Mouse (Mus musculus): Measurements from ENCODE around the gene Med13l. TPM values are rescaled to one million over a fixed set of nuclear protein-coding genes. Genes with fewer than 3 reads are reported as not detected.

Gene Med13l
- total RNA-seq, 4 experiments from 2014 or later, result 24.6 to 32.4 (median 26.1) TPM

DNA sequence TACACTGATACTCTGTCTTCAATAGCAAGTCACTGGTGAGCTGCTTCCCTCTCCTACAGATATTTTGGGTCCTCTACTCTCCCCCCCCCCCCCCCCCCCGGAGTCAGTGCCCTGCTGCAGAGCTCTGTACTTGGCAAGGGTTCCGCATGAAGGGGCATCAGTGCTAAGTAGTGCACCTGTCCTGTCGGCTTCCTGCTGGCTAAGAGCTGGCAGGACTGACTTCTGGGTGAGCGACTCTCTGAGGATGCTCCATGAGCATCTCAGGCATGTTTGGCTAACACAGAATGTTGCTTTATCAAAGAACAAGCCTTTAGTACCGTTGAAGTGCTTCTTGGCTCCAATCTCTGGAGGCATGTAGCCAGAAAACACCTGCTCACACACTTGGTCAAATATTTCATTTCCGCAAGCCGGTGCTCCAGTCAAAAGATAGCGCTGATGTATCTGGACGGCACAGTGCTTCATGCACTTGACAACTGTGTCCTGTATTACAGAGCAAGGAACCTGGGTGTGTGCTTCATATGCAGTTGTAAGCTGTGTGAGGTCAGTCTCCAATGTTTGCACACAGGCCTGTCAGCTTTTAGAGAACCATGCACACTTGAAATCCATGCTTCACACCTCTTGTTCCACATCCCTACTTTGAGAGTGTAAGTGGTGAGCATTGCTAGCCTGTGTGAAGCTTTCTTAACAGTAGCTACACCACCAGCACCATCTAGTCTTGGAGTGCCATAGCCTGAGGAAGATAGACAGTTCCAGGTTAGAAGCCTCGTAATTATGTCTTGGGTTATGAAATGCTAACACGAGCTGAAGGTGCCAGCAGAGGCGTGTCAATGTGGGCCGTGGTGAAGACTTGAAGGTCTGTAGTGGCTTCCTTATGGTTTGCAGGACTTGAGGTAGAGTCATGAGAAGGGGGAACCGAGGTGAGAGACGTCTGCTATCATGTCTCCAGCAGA is 128.7 kb downstream of the Med13l start:
- DNase-seq (ENCODE audit: low spot score in 2 of 2), result no peak

DNA sequence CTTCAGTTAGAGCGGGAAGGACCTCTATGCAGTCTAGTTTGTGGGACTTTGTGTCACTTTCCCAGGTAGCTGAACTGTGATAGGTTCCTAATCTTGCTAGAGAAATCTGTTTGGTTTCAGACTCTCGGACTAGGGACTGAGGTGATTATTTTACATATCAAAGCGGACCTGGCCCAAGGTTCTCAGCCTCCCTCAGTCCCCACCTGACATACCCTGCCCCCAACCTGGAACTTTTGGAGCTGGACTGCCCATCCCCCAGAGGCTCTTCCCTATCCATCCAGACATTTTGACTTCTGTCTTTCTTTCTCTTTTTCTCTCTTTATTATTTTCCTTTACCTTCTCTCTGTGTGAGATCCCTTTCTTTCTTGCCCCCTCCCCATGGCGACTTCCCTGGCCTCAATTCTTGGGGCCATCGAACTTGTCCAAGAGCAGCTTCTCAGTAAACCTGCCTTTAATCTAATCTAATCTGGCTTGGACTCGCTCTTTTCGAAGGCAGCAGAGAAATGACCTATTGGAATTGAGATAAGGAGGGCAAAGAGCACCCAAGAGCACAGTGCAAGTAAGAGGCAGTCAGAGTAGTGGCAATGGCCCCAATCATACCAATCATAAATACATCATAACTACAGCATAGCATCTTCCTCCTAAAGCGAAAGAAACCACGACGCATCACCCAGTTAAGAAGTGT is 130.7 kb downstream of the Med13l start:
- DNase-seq (ENCODE audit: low spot score in 2 of 2), result no peak

DNA sequence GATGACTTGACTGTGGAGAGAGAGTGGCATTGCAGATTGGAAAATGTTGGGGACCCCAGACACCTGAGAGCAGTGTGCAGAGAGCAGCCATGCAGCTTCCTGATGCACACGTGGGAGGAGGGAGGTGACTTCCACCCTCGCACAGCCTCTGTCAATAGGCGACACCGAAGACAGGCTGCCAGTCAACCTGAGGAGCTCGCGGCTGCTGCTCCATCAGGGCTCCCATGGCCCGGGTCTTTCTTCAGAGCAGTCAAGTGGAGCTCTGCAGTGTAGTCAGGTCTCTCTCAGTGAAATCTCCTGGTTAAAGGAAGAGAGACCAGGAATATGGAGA is 131.2 kb downstream of the Med13l start:
- no peak for DNase-seq (ENCODE audit: low spot score in 2 of 2)

DNA sequence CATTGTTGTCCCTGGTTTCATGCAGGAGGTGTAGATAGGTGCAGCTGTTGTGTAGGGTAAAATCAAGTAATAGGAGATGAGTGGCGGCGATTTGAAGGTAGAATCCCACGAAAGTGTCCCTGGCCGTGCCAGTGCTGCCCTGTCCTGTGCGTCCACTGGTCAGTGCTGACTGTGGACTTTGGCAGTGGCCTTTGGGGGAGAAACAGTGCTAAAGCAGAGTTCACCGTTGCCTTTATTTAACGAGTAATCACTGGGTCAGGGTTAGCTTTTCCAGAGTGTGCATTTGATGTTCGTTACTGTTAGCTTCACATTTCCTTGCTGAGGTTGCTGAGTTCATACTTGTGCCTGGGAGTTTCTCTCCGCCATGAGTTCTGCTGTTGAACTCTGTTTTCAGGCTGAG is 133.5 kb downstream of the Med13l start:
- no peak for DNase-seq (ENCODE audit: low spot score in 2 of 2)

DNA sequence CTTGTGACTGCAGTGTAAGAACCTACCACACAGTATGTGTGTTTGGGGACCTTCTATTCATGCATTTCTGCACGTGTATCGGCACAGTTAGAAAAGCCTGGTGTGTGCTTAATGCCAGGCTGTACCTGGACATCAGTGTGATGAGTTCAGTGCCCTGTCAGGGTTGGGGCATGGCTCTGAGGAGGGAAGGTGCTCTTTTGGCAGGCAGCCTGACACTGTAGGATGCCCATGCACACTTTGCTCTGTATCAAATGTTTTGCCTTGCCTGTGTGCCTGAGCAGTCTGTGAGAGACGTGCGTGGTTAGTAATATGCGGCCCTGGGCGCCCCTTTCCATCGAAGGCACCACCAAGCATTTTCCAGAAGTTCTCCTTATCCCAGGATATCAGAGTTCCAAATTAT is 136.6 kb downstream of the Med13l start:
- DNase-seq (ENCODE audit: low spot score in 2 of 2), result no peak

DNA sequence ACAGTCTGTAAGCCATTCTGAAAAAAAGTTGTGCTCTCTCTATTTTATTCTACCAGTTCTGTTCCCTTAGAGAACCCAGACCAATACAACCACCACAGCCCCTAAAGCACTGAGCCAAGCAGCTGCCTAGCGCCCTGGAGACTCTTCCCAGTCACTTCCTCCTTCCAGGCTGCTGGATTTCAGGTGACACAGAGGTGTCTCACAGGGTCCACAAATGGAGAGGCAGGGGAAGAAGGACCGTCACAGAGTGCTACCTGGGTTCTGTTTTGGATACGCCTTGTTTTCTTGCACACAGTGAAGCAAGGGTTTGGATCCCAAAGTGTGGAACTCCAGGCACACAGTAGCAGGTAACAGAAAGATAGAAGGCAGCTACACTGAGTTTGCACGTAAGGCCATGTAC is 140.5 kb downstream of the Med13l start:
- DNase-seq (ENCODE audit: low spot score in 2 of 2), result no peak

DNA sequence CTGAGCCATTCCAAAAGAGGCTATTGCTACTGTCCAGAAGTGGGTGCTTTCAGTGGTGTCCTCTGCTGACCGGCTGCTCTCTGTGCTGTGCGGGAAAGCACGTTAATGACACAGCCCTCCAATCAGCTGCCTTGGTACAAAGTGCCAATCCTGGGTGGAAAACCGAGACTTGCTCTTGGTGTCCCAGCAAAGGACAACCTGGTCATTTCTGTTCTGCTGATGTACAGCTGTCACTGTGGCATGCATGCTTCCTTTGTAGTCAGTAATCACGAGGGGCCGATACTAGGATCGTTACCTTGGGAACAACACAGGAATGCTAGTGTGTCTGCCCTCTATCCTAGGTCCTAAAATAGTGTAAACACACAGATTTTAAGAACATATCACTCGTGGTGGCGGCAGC is 142.2 kb downstream of the Med13l start:
- no peak for DNase-seq (ENCODE audit: low spot score in 2 of 2)

DNA sequence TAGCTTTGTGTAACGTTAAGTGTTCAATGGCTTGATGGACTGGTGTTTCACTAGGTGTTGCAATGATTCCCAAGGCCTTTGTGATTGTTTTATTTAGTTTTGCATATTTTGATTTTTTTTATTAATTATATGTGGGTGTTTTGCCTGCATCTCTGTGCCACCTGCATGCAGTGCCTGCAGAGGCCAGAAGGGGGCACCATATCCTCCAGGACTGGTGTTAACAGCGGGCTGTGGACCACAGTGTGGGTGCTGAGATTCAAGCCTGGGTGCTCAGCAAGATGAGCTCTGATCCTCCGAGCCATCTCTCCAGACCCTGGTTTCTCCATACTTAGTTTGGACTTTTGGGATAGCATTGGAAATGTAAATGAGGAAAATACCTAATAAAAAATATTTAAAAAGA is 143.7 kb downstream of the Med13l start:
- DNase-seq (ENCODE audit: low spot score in 2 of 2), result no peak

DNA sequence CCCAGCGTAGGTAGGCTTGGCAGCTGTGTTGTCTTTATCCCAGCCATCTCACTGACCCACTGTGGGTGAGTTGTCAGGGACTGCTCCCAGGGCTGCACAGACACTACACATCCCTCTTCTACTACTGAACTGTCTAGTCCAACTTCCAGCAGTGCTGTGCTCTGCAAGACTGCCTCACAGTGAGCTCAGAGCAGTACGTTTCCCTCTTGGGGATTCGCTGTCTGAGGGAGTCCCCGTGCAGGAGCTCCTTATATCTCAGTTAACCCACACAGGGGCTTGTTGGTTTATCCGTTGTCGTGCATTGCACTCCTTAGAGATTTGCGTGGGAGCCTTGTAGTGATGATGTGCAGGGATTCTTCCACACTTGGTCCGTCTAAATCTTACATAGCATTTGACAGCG is 144.5 kb downstream of the Med13l start:
- DNase-seq (ENCODE audit: low spot score in 2 of 2), result no peak

DNA sequence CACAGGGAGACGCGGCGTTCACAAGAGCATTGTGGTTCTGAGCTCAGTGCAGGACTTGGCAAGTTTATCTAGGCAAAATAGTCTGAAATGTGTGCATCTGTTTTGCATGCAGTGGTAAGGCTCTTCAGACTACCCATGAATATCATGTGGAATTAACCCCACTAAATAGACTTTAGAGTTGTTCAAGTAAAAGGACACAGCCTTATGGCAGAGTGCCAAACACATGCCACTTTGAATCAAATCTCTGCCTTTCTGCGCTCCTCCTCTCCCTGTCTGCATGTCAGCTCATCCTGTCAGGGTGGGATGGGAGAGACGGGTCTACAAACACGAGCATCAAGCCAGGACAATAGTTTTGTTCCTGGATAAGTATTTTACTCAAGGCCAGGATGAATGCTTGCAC is 145.5 kb downstream of the Med13l start:
- DNase-seq (ENCODE audit: low spot score in 2 of 2), result no peak

DNA sequence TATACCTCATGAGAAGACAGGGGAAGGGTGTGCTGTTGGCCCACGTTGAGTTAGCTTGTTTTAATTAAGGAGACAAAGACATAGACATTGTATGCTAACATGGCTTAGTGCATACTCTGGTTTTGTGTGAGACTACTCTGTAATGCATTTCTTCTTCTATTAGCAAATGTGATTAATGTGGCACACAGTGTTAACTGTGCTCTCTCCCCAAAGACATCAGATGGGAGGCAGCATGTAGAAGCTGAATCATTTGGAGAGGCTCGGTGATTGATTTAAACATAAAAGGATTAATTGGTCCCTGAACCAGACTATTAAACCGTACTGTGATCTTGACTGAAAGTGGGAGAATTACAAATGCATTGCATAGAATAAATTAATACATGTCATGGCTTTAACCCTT is 145.9 kb downstream of the Med13l start:
- no peak for DNase-seq (ENCODE audit: low spot score in 2 of 2)

DNA sequence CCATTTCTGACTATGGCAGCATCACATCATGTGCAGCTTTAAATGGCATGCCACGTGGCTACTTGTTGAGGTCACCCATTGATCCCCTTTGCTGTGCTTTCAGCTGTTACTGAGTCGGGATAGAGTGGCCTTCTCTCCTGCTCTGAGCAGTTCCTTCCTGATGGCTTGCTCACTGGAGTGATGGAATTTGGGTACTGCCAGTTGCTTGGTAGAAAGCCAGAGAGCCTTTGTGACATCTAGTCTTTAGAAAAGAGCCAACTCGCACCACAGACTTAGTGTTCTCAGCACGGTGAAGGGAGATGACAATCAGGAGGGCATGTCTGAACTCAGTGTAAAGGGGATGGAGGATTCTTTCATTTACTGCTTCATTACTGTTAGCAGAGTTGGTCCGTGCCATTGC is 147.0 kb downstream of the Med13l start:
- no peak for DNase-seq (ENCODE audit: low spot score in 2 of 2)

DNA sequence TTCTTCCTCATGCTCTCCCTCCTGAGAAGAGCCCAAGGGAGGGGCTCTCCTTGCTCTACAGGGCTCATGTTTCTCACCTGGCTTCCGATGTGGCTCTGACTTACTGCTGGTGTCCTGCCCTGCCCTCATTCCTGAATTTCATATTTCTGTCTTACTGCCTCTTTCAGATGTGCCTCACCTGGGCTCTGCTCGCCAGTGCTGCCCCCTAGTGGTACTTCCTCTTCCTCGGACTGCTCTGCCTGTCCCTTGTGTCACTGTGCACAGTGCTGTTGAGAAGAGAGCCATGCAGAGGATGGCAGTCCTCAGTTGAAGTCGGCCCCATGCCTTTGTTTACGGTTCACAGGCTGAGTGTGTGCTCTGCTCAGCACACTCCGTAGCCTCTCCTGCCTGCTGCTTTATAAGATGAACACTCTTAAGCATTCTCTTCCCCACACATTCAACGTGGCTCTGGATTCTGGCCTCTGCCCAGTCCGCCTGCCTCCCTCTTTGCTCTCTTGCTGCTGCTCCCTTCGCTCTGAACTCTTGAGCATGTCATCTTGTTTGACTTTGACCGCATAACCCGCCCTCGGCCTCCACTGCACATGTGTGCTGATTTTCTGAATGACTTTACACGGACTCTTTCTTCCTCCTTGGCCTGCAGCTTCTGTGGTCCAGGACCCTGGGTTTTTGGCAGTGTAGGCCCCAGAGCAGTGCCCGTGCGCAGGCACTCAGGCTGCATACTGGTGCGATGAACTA is 147.9 kb downstream of the Med13l start:
- peak; percentile 59 to 60 for DNase-seq (ENCODE audit: low spot score in 2 of 2)

DNA sequence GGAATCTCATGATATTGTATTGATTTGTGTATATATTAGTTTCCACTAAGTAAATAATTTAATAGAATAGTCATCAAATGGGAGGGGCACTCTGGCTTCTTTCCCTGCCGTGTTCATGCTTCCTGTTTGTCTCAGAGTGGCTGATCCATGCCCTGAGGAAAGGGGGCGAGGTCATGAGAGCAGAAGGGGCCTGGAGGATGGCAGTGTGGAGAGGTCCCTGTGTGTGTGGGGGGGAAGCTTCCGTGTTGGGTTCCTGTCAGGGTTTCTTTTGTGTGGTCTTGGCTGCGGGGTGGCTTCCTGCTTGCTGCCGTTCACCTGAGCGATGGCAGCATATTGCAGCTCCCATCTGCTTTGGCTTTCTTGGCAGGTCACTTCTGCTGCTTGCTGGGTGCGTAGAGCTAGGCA is 149.4 kb downstream of the Med13l start:
- DNase-seq (ENCODE audit: low spot score in 2 of 2), result no peak

DNA sequence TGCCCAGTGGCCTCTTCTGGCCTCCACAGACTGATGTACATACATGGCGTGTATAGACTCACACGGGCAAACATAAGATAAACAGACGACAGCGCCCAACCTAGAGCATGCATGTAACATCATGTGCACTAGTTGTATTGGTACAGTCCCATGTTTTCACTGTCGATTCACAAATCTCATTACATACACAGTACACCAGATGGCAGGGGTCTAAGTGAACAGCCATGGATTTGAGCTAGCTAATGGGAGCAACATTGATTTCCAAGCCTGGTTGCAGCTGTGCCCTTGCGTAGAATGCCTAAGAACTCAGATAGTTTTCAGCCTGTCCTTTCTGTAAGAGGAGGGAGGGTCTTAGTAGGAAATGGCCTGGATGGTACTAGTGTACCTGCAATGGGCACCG is 155.0 kb downstream of the Med13l start:
- DNase-seq (ENCODE audit: low spot score in 2 of 2), result no peak

DNA sequence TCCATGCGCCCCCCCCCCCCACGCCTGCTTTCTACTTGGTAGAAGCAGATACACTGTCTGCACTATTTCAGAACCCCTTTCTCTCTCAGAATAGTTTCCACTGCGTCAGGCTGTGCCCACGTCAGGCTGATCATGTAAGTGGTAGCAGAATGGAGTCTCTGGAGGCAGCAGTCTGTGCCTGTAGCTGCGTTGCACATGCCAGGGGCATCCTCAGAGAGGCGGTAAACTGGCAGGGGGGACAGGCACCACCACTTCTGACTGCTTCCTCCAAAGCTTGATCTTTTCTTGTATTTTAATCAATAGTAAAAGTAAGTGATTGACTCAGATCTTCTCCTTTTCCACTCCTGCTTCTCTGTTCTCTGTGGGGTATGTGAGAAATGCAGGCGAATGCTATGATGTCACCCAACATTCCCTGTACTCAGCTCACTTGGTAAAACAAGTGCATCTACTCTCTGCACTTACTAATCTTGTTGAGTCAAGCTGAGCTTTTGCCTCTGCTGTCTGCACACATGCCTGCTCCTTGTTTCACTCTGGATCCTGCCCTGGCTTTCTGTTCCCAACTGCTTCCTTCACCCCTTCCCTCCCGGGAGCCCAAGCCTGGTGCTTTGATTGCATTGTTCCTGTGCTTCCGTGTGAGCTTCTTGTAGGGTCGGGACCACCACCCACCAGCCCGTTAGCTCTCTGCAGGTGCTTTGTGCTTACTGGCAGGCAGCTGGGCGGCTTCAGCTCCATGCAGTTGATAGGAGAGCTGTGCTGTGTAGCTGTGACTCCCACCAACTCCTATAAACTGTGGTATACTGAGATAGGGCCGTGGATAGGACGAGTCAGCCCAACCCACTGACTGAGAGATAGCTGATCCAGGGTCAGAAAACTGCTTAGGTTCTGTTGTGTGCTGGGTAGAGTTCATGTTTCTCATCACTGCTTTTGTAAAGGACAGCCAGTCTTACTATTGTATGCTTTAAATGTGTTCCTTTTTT is 156.1 kb downstream of the Med13l start:
- no peak for DNase-seq (ENCODE audit: low spot score in 2 of 2)

DNA sequence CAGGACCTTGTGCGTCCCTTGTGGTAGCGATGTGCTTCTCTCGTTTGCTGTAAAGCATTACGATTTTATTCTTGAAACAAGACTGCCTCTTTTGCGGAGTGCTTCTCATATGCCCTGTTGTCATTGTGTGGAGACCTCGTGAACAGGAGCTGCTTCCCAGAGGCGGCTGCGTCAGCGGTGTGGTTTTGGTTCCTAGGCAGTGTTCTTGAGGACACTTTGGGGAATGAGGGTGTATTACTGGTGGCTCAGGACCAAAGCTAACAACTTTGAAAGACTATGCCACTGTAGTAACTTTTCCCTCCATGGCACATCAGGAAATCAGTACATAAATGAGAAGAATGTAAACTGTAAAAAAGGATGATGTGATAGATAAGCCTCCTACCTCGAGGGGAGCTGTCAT is 157.0 kb downstream of the Med13l start:
- no peak for DNase-seq (ENCODE audit: low spot score in 2 of 2)

DNA sequence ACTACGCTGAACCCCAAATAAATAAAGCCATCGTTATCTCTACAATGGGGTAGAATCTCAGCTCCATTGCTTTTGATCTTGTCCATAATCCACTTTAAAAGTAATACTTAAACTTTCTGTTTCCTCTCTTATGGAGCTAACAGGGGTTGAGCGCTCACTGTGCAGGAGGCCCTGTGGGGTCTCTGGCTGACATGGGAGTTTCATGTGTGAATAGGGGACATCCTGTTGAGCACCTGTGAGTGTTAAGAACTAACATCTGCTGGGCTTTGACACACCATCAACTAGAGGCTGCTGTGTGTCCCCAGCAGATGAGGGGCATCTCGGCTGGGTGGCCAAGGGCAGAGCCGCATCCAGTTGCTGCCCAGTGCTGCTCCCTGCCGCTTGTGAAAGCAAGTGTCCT is 157.6 kb downstream of the Med13l start:
- DNase-seq (ENCODE audit: low spot score in 2 of 2), result no peak

DNA sequence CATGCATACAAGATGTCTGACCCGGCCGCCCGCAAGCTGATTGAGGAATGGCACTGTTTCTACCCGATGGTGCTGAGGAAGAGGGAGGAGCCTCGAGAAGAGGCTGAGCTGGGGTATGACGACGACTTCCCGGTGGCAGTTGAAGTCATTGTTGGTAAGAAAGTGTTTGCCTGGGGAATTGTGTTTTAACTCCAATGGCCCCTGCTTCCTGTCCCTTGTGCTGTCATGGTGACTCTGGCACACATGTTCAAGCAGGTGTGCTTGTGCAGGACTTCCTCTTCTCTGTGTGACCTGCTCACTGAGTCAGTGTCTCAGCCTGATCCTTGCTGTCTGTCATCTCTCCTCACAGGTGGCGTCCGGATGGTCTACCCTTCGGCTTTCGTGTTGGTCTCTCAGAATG is 160.9 kb downstream of the Med13l start:
- no peak for DNase-seq (ENCODE audit: low spot score in 2 of 2)

DNA sequence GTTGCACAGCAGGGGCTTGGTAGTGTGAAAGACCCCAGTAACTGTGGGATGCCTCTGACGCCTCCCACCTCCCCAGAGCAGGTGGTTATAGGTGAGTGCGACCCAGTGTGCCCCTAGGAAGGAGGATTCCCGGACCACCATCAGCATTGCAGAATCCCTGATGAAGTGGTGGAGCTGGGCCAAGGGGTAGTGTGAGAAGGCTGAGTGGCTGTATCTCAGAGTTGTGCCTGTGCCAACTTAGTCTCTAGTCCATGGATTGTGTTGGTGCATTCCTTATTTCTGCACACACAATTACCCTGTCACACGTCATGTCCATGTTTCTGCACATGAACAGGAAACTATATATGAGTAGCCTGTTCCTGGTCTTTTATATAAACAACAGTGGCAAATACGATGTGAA is 161.4 kb downstream of the Med13l start:
- no peak for DNase-seq (ENCODE audit: low spot score in 2 of 2)

DNA sequence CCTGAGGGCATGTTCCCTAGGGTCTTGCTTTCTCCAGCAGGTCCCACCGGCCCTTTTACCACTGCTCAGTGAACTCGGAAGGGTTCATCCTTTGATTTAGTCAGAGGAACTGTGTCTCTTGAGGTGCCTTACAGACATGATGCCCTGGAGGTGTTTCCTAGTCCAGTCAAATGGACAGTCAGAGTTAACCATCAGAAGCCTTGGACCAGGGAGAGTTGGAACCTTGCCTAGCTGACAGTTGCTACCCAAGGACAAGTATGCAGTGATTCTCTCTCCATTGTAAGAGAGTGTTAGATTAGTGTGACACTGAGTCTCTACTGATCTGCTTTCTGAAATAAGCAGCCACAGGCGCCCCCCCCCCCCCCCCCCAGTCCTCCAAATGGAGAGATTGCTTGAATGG is 162.0 kb downstream of the Med13l start:
- DNase-seq (ENCODE audit: low spot score in 2 of 2), result no peak
